Mouse (Mus musculus) bone marrow, adult 2 months (tissue): ENCODE data around the gene Cwc22.

Experiments used
- CTCF ChIP-seq: fragments of 200-500 bp; IDR thresholded peaks from 2 replicates; pipeline ENCODE4 v1.5.1; 2011; ENCODE audit warnings: low read length, control low read depth; ENCODE audit not compliant: control insufficient read depth, insufficient read depth
- POLR2A ChIP-seq: fragments of 200-500 bp; IDR thresholded peaks from 2 replicates; pipeline ENCODE4 v1.6.1; 2011; ENCODE audit warnings: low read depth, mild to moderate bottlenecking, control low read depth, low read length, borderline replicate concordance; ENCODE audit not compliant: control insufficient read depth

DNA sequence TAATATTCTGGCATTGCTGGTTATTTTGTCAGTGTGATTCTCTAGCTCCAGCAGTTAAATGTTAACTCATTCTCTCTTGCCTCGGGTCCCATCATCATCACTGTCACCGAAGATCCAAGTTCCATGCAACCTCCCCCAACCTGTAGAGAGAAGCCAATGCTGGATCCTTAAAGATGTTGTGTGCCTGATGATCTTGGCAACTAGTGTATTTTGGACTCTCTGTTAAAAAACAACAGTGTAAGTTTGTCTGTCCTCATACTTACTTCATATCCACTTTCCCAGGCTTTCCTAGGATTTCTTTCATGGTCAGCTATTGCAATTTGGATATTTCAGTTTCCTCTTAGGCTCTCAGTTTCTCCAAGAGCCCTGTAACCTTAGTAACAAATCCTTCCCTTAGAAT lies 25.2 kb upstream of the Cwc22 start:
- TF ChIP-seq CTCF, result no peak
- TF ChIP-seq POLR2A, result no peak
